Mouse (Mus musculus): ENCODE data around the gene Sf3b3.
A peak's percentile ranks its signal among the peaks of the same experiment; 100 is the strongest.
"Not testable (repeated sequence)": the region's sequence is repeated elsewhere in the genome, so short reads cannot be mapped to it uniquely, and the experiment has no call there.

The Sf3b3 gene

GRCm38 (mm10) chr8:110846405-110847170 is at the start of gene Sf3b3, which contains the start of gene Cog4:
Gene Sf3b3, minus strand, starts transcription at chr8:110846787.
Gene Cog4, plus strand, starts transcription at chr8:110846600.
- DNase-seq (ENCODE audit: low spot score), result peak; percentile 77

GRCm38 (mm10) chr8:110895812-110896211 is 49.2 kb upstream of the Sf3b3 start:
- DNase-seq (ENCODE audit: low spot score), result no peak

DNA sequence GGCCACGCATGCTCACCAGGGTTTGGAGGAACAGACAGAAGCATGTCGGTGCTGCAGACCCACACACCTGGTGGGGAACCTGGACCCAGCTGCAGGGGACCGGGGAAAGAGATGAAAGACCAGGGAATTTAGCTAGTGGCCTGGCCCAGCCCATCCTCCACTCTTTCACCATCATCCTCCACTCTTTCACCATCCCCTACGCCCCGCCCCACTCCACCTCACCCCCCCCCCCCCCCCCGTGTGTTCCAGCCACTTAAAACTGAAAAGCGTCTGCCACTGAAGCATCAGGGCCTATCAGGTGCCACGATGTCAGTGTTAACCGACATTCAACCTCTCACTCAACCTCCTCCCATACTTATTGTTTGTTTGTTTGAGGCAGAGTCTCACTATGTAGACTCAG is 48.7 kb upstream of the Sf3b3 start:
- no peak for DNase-seq (ENCODE audit: low spot score)

DNA sequence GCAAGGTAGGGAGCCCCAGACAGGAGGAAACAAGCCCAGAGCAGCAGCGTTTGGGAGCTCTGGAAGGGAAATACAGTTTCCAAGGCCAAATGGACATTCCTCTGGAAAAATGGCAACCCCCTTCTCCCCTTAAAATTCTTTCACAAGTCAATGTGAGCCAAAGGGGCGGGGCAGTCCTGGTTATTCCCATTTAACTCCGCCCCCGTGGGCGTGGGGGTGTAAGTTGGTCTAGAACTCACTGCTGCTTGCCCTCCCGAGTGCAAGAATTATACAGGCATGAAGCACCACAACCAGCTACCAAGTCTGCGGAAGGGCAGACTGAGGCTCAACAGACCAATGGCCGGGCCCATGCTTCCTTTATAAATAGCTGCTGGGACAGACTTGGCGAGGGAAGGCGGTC is 48.3 kb upstream of the Sf3b3 start:
- no peak for DNase-seq (ENCODE audit: low spot score)

- DNase-seq (ENCODE audit: low spot score), result no peak
Measured at GRCm38 (mm10) chr8:110892913-110893312, 46.3 kb upstream of the Sf3b3 start.

DNA sequence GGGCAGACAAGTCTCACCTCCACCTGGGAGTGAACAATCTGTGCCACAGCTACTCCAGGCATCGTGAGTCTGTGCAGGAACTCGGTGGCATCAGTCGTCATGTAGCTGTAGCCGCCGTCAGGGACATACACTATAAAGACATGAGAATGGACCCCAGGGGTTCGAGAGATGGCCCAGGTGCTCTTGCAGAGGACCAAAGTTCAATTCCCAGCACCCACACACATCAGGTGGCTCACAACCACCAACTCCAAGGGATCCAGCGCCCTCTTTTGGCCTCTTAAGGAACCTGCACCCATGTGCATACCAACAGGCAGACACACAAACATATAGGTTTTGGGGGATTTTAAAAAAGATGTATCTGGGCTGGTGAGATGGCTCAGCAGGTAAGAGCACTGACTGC is 45.5 kb upstream of the Sf3b3 start:
- no peak for DNase-seq (ENCODE audit: low spot score)

- DNase-seq (ENCODE audit: low spot score), result no peak
Measured at GRCm38 (mm10) chr8:110889904-110890470, 43.4 kb upstream of the Sf3b3 start.

GRCm38 (mm10) chr8:110888860-110889259 is 42.3 kb upstream of the Sf3b3 start:
- no peak for DNase-seq (ENCODE audit: low spot score)

- DNase-seq (ENCODE audit: low spot score), result no peak
Measured at GRCm38 (mm10) chr8:110888441-110888840, 41.9 kb upstream of the Sf3b3 start.

GRCm38 (mm10) chr8:110887551-110887950 is 41.0 kb upstream of the Sf3b3 start:
- DNase-seq (ENCODE audit: low spot score), result no peak

DNA sequence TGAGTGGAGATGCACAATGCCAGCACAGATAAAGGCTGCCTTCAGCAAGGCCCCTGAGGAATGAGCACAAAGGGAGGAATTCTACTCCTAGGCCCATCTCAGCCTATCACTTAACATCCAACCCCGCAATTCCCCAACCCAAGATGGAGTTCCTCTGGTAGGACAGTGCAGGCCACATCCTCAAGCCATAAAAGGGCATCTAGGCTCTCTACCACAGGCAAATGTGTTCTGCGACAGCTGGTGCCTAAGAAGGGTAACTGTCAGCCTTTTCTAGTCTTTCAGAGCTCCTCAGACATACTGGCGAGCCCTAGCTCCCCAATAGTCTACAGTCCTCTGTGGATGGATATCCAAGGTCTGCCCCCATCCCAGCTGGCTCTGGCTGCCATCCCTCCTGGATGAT is 40.0 kb upstream of the Sf3b3 start:
- no peak for DNase-seq (ENCODE audit: low spot score)

DNA sequence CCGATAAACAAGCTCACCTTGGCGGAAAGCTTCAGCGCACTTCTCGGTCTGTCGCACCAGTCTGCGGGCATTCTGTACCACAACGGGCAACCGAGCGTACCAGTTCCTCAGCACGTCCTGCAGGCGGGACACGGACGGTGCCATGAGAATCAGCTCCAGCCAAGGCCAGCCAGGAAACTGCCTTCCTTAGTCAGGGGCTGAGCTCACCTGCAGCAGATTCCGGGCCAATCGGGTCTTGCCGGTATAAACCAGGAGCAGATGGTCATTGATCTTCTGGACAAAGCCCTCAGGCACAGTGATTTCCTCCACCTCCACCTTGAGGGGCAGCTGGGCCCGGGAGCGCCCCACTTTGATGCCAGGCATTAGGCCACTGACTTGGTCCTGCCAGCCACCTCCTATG is 37.2 kb upstream of the Sf3b3 start:
- no peak for DNase-seq (ENCODE audit: low spot score)

GRCm38 (mm10) chr8:110881741-110882310 is 35.2 kb upstream of the Sf3b3 start:
- no peak for DNase-seq (ENCODE audit: low spot score)

- no peak for DNase-seq (ENCODE audit: low spot score)
Measured at GRCm38 (mm10) chr8:110877862-110878261, 31.3 kb upstream of the Sf3b3 start.

DNA sequence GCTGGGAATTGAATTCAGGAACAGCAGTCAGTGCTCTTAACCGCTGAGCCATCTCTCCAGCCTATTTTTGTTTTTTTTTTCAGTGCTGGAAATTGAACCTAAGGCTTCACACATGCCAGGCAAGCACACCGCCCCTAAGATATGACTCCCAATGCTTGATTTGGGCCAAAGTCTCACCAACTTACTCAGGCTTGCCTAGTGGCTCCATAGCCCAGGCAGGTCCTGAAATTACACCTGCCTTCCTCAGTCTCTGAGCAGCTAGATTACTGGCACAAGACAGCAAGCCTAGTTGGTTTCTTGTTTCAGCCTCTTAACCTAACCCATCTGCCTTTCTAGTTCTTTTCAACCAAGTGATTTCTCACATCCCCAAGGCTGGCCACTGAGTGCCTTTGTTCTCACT is 23.9 kb upstream of the Sf3b3 start:
- no peak for DNase-seq (ENCODE audit: low spot score)

- DNase-seq (ENCODE audit: low spot score), result not testable (repeated sequence)
Measured at GRCm38 (mm10) chr8:110861347-110862025, 14.9 kb upstream of the Sf3b3 start.

GRCm38 (mm10) chr8:110859651-110860501 is 13.3 kb upstream of the Sf3b3 start:
- DNase-seq (ENCODE audit: low spot score), result no peak

- no peak for DNase-seq (ENCODE audit: low spot score)
Measured at GRCm38 (mm10) chr8:110856760-110857461, 10.3 kb upstream of the Sf3b3 start.

DNA sequence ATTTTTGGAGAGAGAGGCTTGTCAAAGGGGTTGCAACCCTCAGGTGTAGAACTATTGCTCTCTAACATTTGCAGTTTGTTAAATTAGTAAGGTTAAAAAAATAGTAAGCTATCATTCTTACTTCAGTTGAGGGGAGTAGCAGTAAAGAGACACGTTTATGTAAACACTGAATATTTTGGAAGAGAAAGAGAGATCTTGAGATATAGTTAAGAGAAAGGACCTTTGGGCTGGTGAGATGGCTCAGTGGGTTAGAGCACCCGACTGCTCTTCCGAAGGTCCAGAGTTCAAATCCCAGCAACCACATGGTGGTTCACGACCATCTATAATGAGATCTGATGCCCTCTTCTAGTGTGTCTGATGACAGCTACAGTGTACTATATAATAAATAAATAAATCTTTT is 9.5 kb upstream of the Sf3b3 start:
- not testable (repeated sequence) for DNase-seq (ENCODE audit: low spot score)

GRCm38 (mm10) chr8:110851186-110851585 is 4.6 kb upstream of the Sf3b3 start:
- DNase-seq (ENCODE audit: low spot score), result no peak

Measured in ovary, postnatal 10 days (tissue).